Mouse (Mus musculus): Measurements from ENCODE around the gene Gpc3. TPM values are rescaled to one million over a fixed set of nuclear protein-coding genes. Genes with fewer than 3 reads are reported as not detected.

Gene Gpc3
- total and polyA plus RNA-seq, 3 experiments = not detected

- Histone ChIP-seq H3K79me2 (replicated peaks; ENCODE audit: control insufficient read depth, extremely low read depth, insufficient read depth, poor library complexity, severe bottlenecking) (no peaks in the 10 kb centered on the region), H3K27me3 (replicated peaks) (no peaks in the 10 kb centered on the region), H3K9me3 (replicated peaks; ENCODE audit: low read length) (no peaks in the 10 kb centered on the region), H3K9ac (ENCODE audit: insufficient read depth, low read depth) (no peak overlapping the region), H3K4me2 (ENCODE audit: insufficient read depth, low read depth, poor library complexity, severe bottlenecking) (no peak overlapping the region), H3K36me3 (replicated peaks in 1 of 2; ENCODE audit: control insufficient read depth in 1 of 2, insufficient read depth in 1 of 2, low read length in 1 of 2) (no peaks in the 10 kb centered on the region), H3K27ac (ENCODE audit: insufficient read depth, low read depth) (no peak overlapping the region), H3K4me1 (ENCODE audit: control insufficient read depth in 1 of 2, insufficient read depth in 2 of 2) (no peaks in the 10 kb centered on the region), H3K4me3 (replicated peaks in 1 of 3; ENCODE audit: low read depth in 2 of 3, low read length in 2 of 3, poor library complexity in 1 of 3) (no peak overlapping the region)
- no peak for TF ChIP-seq USF1 (IDR thresholded peaks at IDR 0.05; ENCODE audit: low read depth, low read length)
- no peak for TF ChIP-seq JUND (conservative IDR thresholded peaks at IDR 0.05; ENCODE audit: low read depth, low read length)
- TF ChIP-seq E2F4 (IDR thresholded peaks at IDR 0.05; ENCODE audit: insufficient replicate concordance, low read depth, low read length) = no peak
- no peak for TF ChIP-seq ZMIZ1 (IDR thresholded peaks at IDR 0.05; ENCODE audit: low read depth, low read length)
- no peak for TF ChIP-seq USF2 (conservative IDR thresholded peaks at IDR 0.05; ENCODE audit: low read depth, low read length)
- TF ChIP-seq KAT2A (IDR thresholded peaks at IDR 0.05; ENCODE audit: insufficient replicate concordance, low read length) = no peak
- no peak for TF ChIP-seq TCF12 (IDR thresholded peaks at IDR 0.05; ENCODE audit: low read depth, low read length)
- TF ChIP-seq MAFK (IDR thresholded peaks at IDR 0.05; ENCODE audit: insufficient replicate concordance, low read length) = no peak
- TF ChIP-seq SMC3 (IDR thresholded peaks at IDR 0.05; ENCODE audit: low read depth, low read length) = no peak
- TF ChIP-seq RAD21 (IDR thresholded peaks at IDR 0.05; ENCODE audit: low read depth, low read length) = no peak
- TF ChIP-seq MAX (IDR thresholded peaks at IDR 0.05; ENCODE audit: low read length) = no peak
- no peak for TF ChIP-seq ELF1 (IDR thresholded peaks at IDR 0.05; ENCODE audit: low read depth, low read length)
- TF ChIP-seq CHD2 (IDR thresholded peaks at IDR 0.05; ENCODE audit: low read length) = no peak
- TF ChIP-seq ETS1 (conservative IDR thresholded peaks at IDR 0.05; ENCODE audit: low read depth, low read length) = no peak
- no peak for TF ChIP-seq BHLHE40 (IDR thresholded peaks at IDR 0.05; ENCODE audit: low read depth, low read length)
- TF ChIP-seq NELFE (IDR thresholded peaks at IDR 0.05; ENCODE audit: low read depth, low read length) = no peak
- TF ChIP-seq MEF2A (IDR thresholded peaks at IDR 0.05; ENCODE audit: borderline replicate concordance, low read depth, low read length) = no peak
- no peak for TF ChIP-seq MYC (IDR thresholded peaks at IDR 0.05; ENCODE audit: low read depth, low read length)
- no peak for TF ChIP-seq EP300 (IDR thresholded peaks at IDR 0.05; ENCODE audit: low read length)
- DNase-seq (ENCODE audit: extremely low read depth) = no peak
- dilution Hi-C loops (cut with MboI; ENCODE audit: extremely low pct_ligation_motif_present, extremely low pct_unique_long_range_greater_than_20kb, low sequenced_read_pairs) (no loop called here), in situ Hi-C loops (cut with MboI; ENCODE audit: low pct_ligation_motif_present, low pct_unique_long_range_greater_than_20kb, low sequenced_read_pairs) (no loop called here)
These were observed 308.5 kb downstream of the Gpc3 start for GRCm38 (mm10) chrX:52305226-52305625.

GRCm38 (mm10) chrX:52288792-52289191 lies 325.0 kb downstream of the Gpc3 start:
- dilution Hi-C loops (cut with MboI; ENCODE audit: extremely low pct_ligation_motif_present, extremely low pct_unique_long_range_greater_than_20kb, low sequenced_read_pairs) = no loop called here
- TF ChIP-seq MEF2A (IDR thresholded peaks at IDR 0.05; ENCODE audit: borderline replicate concordance, low read depth, low read length) (no peak), MAFK (IDR thresholded peaks at IDR 0.05; ENCODE audit: insufficient replicate concordance, low read length) (no peak), ZMIZ1 (IDR thresholded peaks at IDR 0.05; ENCODE audit: low read depth, low read length) (no peak), POLR2AphosphoS2 (IDR thresholded peaks at IDR 0.05; ENCODE audit: low read depth, low read length) (no peak)
- in situ Hi-C loops (cut with MboI; ENCODE audit: low pct_ligation_motif_present, low pct_unique_long_range_greater_than_20kb, low sequenced_read_pairs) = no loop called here

More at GRCm38 (mm10) chrX:52288792-52289191, 325.0 kb downstream of the Gpc3 start:
- no peak overlapping the region for H3K4me3 ChIP-seq (replicated peaks in 1 of 3; ENCODE audit: low read depth in 2 of 3, low read length in 2 of 3, poor library complexity in 1 of 3)
- no peaks in the 10 kb centered on the region for H3K36me3 ChIP-seq (replicated peaks in 1 of 2; ENCODE audit: control insufficient read depth in 1 of 2, insufficient read depth in 1 of 2, low read length in 1 of 2)
- no peak overlapping the region for H3K27ac ChIP-seq (ENCODE audit: insufficient read depth, low read depth)
- no peaks in the 10 kb centered on the region for H3K9me3 ChIP-seq (replicated peaks; ENCODE audit: low read length)
- H3K79me2 ChIP-seq (replicated peaks; ENCODE audit: control insufficient read depth, extremely low read depth, insufficient read depth, poor library complexity, severe bottlenecking) = no peaks in the 10 kb centered on the region
- H3K4me1 ChIP-seq (ENCODE audit: control insufficient read depth in 1 of 2, insufficient read depth in 2 of 2) = no peaks in the 10 kb centered on the region
- H3K4me2 ChIP-seq (ENCODE audit: insufficient read depth, low read depth, poor library complexity, severe bottlenecking) = no peak overlapping the region
- no peak overlapping the region for H3K9ac ChIP-seq (ENCODE audit: insufficient read depth, low read depth)
- H3K27me3 ChIP-seq (replicated peaks) = no peaks in the 10 kb centered on the region
- DNase-seq (ENCODE audit: extremely low read depth) = no peak

All from CH12.LX (cell line).